Mouse (Mus musculus) cortical plate, adult 2 months (tissue): ENCODE results near the gene Rnf225. TPM values are rescaled to one million over a fixed set of nuclear protein-coding genes. Genes with fewer than 3 reads are reported as not detected.
A peak's percentile ranks its signal among the peaks of the same experiment; 100 is the strongest.

ENCODE experiments used
- H3K27ac ChIP-seq: fragments of 200-500 bp; 2 replicates; pipeline ENCODE4 v1.5.1; 2012; ENCODE audit warnings: low read length, control low read depth, inconsistent platforms; ENCODE audit not compliant: insufficient read depth
- H3K4me1 ChIP-seq: fragments of 200-500 bp; 2 replicates; pipeline ENCODE4 v1.6.1; 2011; ENCODE audit warnings: low read length; ENCODE audit not compliant: control insufficient read depth, insufficient read depth
- H3K4me3 ChIP-seq: fragments of 200-500 bp; 2 replicates; pipeline ENCODE4 v1.5.1; 2011; ENCODE audit warnings: mild to moderate bottlenecking, low read length, control low read depth; ENCODE audit not compliant: insufficient read depth
- CTCF ChIP-seq: fragments of 200-500 bp; IDR thresholded peaks from 2 replicates; pipeline ENCODE4 v1.5.1; 2011; ENCODE audit warnings: mild to moderate bottlenecking, control low read depth, low read length; ENCODE audit not compliant: insufficient read depth; ENCODE audit errors: extremely low read depth
- POLR2A ChIP-seq: fragments of 200-500 bp; IDR thresholded peaks from 2 replicates; pipeline ENCODE4 v1.6.1; 2011; ENCODE audit warnings: mild to moderate bottlenecking, low read length, control low read depth; ENCODE audit not compliant: insufficient read depth; ENCODE audit errors: extremely low read depth
- polyA plus RNA-seq: library from polyadenylated mRNA; depleted of rRNA; stranded (reverse); fragments of >200 nt; gene quantifications from 2 replicates; pipeline ENCODE4 v1.2.3, GENCODE M21; 2012

Rnf225 gene
- polyA plus RNA-seq, 1 experiment = 0.96 TPM

DNA sequence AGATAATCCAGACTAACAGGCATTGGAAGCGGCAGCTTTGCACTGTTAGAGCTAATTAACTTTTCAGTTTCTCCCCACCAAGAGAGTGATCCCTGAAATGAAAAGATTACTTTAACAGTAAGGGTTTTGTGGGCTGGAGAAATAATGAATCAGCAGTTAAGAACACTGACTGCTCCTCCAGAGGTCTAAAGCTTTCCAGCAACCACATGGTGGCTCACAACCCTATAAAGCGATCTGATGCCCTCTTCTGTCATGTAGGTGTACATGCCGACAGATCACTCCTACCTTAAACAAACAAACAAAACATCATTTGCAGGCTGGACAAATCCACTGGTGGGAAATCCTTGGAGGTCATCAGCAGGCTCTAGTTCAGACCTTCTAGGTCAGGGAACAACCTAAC is 27.7 kb downstream of the Rnf225 start:
- no peak overlapping the region for H3K27ac ChIP-seq
- no peaks in the 10 kb centered on the region for H3K4me1 ChIP-seq
- no peak for TF ChIP-seq CTCF
- TF ChIP-seq POLR2A = no peak
- no peak overlapping the region for H3K4me3 ChIP-seq

DNA sequence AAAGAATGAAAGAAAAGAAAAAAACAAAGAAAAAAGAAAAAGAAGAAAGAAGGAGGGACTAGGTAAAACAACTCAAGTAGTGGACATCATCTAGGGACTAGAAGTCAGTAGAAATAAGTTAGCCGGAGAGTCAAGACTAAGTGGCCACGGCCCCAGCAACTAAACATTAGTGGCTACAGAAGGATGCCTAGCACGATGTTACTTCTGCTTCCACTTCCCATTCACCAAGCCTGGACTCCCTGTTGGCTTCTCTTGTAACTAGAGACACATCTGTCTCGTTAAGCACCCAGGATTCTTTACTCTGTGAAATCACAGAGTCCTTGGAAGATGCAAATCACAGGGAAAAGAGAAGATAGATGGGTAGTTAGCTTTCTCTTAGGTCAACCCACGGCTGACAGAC is 30.3 kb downstream of the Rnf225 start:
- no peak overlapping the region for H3K27ac ChIP-seq
- TF ChIP-seq POLR2A (no peak), CTCF (no peak)
- H3K4me1 ChIP-seq = no peaks in the 10 kb centered on the region
- no peak overlapping the region for H3K4me3 ChIP-seq

DNA sequence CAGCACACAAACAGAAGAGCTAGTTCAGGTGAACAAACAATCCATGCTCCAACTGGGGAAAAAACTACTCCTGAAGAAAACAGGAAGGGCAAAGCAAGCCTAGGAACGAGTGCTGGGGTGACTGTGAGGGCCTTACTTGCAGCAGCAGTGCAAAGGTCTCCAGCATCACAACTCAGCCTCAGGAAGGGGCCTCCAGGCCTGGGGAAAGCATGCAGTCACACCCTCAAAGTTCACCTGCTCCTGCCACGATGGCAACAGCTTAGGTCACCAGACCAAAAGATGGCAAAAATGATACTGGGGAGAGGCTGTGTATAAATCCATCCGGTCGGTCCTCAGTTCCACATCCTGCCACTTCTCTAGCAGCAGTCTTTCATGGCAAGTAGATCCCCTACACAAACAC is 31.7 kb downstream of the Rnf225 start:
- no peak overlapping the region for H3K27ac ChIP-seq
- TF ChIP-seq CTCF (no peak), POLR2A (no peak)
- H3K4me1 ChIP-seq = no peaks in the 10 kb centered on the region
- H3K4me3 ChIP-seq = no peak overlapping the region

DNA sequence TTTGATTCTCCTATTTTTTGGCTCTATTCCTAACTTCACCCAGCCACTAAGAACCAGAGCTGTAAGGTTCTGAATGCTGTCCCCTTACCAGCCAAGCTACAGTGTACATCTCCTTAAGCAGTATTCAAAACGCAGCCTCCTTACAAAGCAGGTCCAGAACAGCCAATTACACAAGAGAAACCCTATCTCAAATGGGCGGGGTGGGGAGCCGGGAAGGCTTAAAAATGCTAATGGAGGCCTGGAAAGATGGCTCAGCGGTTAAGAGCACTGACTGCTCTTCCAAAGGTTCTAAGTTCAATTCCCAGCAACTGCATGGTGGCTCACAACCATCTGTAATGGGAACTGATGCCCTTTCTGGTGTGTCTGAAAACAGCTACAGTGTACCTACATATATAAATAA is 32.5 kb downstream of the Rnf225 start:
- TF ChIP-seq CTCF (no peak), POLR2A (no peak)
- Histone ChIP-seq H3K4me3 (no peak overlapping the region), H3K27ac (no peak overlapping the region), H3K4me1 (no peaks in the 10 kb centered on the region)

DNA sequence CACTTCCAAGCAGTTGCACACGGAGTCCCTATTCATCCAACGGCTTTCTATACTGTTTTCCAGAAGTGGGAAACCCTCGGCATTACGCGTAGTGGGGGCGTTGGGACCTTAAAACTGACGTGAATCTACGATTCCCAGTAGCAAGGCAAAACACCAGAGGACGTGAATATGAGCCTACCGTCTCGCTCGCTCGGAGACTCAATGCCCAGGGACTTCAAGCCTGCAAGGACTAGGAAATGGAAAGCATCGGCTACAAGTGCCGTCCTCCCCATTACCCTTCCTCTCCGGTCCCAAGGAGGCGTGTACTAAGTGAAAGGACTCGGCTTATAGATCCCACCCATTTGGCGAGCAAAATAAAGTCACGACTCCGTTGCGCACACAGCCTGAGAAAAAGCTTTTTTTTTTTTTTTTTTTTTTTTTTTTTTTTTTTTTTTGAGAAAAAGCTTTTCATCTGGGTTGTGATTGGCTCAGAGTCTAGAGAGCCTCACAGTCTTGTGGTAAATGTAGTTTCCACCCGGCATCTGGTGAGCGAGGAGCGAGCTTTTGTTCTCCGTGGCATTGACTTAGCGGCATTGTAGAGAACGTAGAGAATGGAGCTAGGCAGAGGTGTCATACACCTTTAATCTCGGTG is 34.4 kb downstream of the Rnf225 start:
- H3K4me3 ChIP-seq = peak overlapping the region; percentile 58
- TF ChIP-seq POLR2A (peak; percentile 30; the same call in 1 of the 2 replicates), CTCF (no peak)
- H3K27ac ChIP-seq = 0 out of 2 replicates have a peak overlapping the region, but pooled peaks have one; percentile 1
- H3K4me1 ChIP-seq = 0 out of 2 replicates have a peak, but pooled peaks cover 2% of the 10 kb centered on the region

DNA sequence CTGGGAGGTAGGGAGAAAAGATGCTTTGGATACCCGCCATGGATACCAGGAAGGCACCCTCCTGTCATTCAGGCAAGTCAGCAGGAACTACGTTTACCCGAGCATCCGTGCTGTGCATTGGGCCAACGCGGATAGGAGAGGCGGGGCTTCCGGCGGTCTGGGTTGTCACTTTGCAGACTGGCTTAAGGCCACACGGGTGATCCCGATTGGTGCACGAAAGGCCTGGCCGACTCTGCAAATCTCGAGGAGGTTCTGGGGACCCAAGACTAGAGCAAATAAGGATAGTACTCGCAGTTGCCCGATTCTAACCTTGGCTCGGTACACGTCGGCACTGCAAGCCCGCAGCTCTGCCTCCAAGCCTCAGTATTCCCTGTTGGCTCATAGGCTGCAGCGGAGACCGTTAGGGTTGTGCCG is 38.5 kb downstream of the Rnf225 start, which contains the start of gene Zfp324:
Gene Zfp324 (plus strand): TSS at position 161 of the 414 bp plus-strand sequence.
- Histone ChIP-seq H3K27ac (peak within 1 kb of the TSS; percentile 90), H3K4me3 (peak within 1 kb of the TSS; percentile 82), H3K4me1 (peaks cover 3% of the 10 kb centered on the region; the same call in 1 of the 2 replicates)
- TF ChIP-seq POLR2A (peak; percentile 83), CTCF (no peak)

DNA sequence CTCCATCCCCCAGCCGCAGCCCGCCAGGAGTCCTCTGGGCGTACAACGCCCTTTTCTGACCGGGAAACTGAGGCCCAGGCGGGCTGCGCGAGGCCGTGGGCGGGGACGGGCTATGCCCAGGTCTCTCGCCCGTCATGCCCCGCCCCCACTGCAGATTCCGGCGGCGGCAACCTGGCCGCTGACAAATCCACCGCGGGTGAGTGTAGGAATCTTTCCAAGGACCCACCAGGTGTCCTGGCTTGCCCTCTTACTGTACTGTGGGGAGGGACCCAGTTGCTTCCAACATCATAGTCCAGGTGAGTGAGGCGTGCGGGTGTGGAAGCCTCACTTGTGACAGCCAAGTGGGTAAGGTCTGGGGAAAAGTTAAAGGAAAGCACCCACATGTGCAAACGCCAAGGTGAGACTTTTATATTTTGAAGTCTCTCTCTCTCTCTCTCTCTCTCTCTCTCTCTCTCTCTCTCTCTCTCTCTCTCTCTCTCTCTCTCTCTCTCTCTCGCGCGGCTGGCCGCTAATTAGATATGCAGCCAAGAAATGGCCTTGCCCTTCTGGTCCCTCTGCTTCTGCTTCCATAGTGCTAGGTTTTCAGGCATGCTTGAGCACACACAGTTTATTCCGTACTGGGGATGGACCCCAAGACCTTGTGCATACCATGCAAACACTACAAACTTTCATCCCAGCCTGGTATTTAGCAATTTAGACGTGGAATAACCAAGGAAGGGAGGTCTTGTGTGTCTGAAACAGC is 39.1 kb downstream of the Rnf225 start:
- H3K4me1 ChIP-seq = peaks cover 3% of the 10 kb centered on the region; the same call in 1 of the 2 replicates
- H3K27ac ChIP-seq = peak overlapping the region; percentile 90
- TF ChIP-seq POLR2A = no peak
- no peak for TF ChIP-seq CTCF
- peak overlapping the region; percentile 82 for H3K4me3 ChIP-seq

DNA sequence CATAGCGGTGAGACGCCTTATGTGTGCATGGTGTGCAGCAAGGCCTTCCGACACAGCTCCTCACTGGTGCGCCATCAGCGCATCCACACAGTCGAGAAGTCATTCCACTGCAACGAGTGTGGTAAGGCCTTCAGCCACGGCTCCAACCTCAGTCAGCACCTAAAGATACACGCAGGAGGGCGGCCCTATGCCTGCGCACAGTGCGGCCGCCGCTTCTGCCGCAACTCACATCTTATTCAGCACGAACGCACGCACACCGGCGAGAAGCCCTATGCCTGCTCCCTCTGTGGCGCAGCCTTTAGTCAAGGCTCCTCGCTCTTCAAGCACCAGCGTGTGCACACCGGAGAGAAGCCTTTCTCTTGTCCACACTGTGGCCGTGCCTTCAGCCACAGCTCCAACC is 43.7 kb downstream of the Rnf225 start:
- no peak overlapping the region for H3K4me3 ChIP-seq
- H3K4me1 ChIP-seq = peaks cover 2% of the 10 kb centered on the region; the same call in 1 of the 2 replicates
- no peak overlapping the region for H3K27ac ChIP-seq
- TF ChIP-seq CTCF (no peak), POLR2A (no peak)

DNA sequence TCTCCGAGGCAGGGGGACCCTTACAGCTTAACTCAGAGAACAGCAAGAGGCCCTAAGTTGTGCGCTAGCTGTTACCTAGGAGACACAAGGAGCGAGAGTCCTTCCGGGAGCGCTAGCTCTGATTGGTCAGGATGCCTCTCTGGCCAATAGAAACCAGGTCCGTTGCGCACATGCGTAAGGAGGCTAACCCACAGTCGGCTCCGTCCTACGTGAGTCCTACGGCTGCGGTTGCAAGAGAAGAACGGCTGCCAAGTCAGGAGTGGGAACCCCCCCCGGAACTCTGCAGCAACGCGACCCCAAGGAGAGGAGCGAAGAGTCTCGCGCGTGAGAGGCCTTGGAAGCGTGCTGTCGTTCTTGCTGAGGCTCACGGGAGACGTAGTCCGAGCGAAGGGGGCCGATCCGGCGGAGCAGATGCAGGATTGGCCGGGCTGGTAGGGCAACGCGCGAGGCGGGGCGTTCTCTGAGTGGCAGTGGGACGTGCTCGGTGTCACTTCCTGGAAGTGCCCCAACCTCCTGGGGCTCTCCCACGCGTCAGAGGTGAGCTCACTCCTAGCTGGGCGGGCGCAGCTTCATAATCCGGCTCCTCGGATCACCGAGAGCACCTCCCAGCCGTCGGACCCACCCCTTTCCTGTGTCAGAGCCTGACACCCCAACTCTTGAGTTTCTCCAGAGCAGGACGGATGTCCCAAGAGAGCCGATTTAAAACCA is 50.6 kb downstream of the Rnf225 start, which contains the start of gene Zfp446:
Gene Zfp446 (plus strand): TSS at position 167 of the 708 bp plus-strand sequence.
- Histone ChIP-seq H3K4me3 (peak within 1 kb of the TSS; percentile 48), H3K4me1 (no peaks in the 10 kb centered on the region), H3K27ac (peak within 1 kb of the TSS; percentile 85)
- TF ChIP-seq CTCF = no peak
- peak; percentile 80 for TF ChIP-seq POLR2A
